Mouse (Mus musculus): ENCODE results near the gene Fam204a.

Gene Fam204a

GRCm38 (mm10) chr19:60159827-60160226, 66.7 kb downstream of the Fam204a start:
- no peak for DNase-seq

GRCm38 (mm10) chr19:60155266-60155665, 71.2 kb downstream of the Fam204a start:
- no peak for DNase-seq

GRCm38 (mm10) chr19:60153096-60153495, 73.4 kb downstream of the Fam204a start:
- DNase-seq, result no peak

GRCm38 (mm10) chr19:60150056-60150455, 76.4 kb downstream of the Fam204a start:
- DNase-seq, result no peak

GRCm38 (mm10) chr19:60149078-60149960, 77.2 kb downstream of the Fam204a start:
- DNase-seq, result no peak
